Mouse (Mus musculus) heart, adult 18-20 months (tissue): ENCODE results near the gene Cct2. TPM values are rescaled to one million over a fixed set of nuclear protein-coding genes. Genes with fewer than 3 reads are reported as not detected.
"Not testable (repeated sequence)": the region's sequence is repeated elsewhere in the genome, so short reads cannot be mapped to it uniquely, and the experiment has no call there.

Experiments used
- DNase-seq, 2 experiments: peaks; one replicate each; pipeline ENCODE4 v3.0.0; 2021 to 2022; ENCODE audit warnings: mixed read lengths in 1 of 2
- total RNA-seq, 2 experiments: library from RNA; stranded (reverse); gene quantifications; 2 replicates each; pipeline ENCODE4 v1.2.3; 2021

The Cct2 gene
- total RNA-seq, 2 experiments from 2014 or later: 130 to 135 TPM

DNA sequence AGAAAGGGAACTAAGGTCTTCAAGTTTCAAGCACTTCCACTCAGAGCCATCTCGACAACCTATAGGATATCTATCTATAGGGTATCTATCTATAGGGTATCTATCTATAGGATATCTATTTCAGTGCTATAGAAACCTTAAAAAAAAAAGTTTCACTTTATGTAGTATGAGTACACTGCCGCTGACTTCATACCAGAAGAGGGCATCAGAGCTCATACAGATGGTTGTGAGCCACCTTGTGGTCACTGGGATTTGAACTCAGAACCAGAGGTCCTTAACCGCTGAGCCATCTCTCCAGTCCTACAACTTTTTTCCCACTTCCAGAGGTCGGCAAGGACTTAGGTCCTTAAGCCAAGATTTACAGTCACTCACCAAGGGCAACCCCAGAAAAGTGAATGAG is 7.9 kb downstream of the Cct2 start:
- no peak for DNase-seq

DNA sequence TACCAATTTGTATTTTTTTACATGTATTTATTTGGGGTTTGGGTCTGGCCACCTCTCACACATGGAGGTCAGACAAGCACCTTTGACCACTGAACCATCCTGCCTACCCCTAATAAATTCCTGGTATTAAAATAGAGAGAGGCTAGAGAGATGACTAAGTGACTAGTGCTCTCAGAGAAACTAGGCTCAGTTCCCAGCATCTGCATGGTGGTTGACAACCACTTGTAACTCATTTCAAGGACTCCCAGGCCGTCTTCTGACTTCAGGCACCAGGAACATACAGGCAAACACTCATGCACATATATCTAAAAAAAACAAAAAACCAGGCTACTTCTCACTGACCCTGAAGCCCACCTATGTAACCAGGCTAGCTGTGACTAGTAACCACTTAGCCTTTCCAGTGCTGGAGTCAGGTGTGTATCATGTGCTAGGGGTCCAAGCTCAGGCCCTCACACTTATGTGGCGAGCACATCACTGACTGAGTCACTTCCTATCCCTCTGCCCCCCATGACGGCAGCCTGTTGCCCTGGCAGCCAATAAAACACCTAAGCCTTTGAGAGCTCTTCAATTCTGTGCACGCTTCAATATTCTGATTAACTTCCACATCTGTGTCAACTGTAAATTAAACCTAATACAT is 13.5 kb downstream of the Cct2 start:
- DNase-seq: peak; percentile 46 to 53

DNA sequence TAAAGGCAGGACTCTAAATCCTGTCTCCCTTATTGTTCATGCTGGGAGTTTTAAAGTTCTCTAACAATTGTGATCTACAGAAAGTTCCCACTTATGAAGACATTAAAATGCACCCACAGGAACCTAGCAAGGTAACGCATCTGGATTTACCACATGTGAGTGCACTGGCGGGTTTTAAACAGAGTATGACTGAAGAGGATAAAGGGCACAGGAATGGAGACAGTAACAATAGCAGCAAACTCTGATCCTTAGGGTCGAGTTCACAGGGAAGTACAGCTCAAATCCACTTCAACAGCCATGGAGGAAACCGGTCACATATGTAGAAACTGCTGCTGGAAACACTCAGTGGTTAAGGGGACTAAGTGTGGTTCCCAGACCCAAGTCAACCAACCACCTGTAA is 14.4 kb downstream of the Cct2 start:
- DNase-seq: peak in 1 of 2 experiments; percentile 15

DNA sequence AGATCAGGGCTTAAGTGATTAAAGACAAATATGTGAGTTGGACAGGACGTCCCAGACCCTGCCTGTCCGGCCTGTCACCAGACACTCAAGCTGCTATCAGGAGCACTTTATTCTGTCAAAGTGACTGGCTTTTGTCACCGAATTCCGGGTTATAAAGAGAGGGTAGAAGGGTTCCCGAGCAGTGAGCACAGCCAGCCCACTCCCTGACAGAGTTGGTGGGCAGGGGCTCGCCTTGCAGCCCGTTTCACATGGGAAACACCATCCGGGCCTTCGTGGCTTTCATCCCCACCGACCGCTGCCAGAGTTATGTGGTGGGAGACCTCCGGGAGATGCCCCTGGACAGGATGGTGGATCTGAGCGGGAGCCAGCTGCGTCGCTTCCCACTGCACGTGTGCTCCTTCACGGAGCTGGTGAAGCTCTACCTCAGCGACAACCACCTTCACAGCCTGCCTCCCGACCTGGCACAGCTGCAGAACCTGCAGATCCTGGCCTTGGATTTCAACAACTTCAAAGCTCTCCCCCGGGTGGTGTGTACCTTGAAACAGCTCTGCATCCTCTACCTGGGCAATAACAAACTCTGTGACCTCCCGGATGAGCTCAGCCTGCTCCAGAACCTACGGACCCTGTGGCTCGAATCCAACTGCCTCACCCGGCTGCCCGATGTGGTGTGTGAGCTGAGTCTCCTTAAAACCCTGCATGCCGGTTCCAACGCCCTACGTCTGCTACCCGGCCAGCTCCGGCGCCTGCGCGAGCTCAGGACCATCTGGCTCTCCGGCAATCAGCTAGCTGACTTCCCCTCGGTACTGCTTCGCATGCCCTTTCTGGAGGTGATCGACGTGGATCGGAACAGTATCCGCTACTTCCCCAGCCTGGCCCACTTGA is 18.2 kb downstream of the Cct2 start, which contains the start of gene Lrrc10:
Lrrc10 (plus strand) TSS at position 167 of the 882 bp plus-strand sequence.
- DNase-seq: peak; percentile 60 to 64

DNA sequence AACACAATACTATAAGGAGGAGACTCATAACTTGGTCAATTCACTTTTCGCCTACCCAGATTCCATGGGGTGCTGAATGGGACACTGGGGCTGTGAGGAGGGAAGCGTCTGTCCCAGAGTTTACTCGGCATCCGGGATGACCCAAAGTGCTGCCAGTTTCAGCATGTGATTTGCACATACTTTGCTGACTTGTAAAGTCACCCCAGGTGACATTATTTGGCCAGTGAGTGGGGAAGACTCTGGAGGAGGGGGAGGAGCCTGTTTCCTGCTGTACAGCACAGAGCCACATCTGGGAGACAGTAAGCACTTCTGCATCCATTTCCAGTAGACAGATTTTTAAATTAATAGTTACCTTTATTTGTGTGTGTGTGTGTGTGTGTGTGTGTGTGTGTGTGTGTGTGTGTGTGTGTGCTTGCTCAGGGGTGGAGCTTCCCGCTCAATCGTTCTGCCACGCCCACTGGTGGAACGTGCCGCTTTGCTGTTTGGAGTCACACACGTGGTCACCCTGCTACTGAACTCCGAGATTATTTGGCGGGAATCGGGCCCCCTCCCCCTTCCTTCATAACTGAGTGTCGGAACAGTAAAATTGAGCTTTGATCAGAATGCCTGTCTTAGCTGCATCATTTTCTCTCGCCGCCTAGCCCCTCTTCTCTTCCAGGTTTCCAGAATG is 20.0 kb downstream of the Cct2 start:
- DNase-seq: peak; percentile 75 to 78

DNA sequence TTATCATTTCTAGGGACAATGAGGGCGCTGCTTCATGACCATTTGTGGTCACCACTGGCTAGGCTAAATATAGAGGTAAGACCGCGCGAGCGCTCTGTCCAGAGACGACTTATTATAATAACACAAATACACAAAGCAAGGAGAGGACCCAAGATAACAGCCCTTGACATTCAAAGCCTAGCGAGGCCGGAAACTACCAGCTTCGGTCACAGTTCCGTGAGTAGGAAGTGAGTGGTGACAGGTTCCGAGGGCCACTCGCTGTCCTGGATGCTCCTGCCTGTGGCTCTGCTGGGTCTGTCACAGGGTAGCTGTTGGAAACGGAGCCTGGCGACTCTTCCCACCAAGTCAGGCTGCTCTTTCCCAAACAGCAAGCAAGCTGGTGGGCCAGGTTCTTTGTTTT is 21.3 kb downstream of the Cct2 start:
- peak; percentile 61 to 81 for DNase-seq

DNA sequence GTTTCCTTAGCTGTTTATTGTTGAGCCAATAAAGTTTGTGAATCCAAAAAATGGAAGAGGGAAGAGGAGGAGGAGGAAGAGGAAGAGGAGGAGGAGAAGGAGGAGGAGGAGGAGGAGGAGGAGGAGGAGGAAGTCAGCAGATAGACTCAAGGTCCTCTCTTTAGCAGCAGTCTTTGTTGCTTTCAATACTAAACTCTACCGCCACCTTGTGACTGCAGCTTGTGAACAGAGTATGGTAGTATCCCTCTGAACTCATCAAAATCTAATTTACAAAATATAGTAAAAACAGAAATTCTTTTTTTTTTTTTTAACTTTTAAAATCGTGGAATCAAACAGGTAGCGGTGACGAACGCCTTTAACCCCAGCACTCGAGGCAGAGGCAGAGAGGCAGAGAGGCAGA is 23.3 kb downstream of the Cct2 start:
- DNase-seq: no peak

DNA sequence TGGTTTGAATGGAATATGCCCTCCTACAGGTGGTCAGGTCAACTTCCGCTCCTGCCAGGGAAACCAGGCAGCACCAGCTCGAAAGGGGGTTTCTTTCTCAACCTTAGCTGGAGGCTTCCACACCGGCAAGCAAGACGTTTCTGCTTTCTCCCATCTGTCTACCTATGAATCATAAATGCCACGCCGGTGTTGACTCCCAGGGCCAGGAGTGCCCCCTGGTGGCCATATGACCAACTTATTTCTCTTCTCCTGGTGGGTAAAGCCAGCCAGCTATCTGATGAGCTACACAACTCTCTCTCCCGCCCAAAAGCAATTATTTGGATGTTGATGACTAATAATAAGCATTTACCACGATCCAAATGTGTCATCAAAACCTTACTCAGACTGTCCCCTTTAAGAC is 29.8 kb downstream of the Cct2 start:
- peak; percentile 72 to 88 for DNase-seq

DNA sequence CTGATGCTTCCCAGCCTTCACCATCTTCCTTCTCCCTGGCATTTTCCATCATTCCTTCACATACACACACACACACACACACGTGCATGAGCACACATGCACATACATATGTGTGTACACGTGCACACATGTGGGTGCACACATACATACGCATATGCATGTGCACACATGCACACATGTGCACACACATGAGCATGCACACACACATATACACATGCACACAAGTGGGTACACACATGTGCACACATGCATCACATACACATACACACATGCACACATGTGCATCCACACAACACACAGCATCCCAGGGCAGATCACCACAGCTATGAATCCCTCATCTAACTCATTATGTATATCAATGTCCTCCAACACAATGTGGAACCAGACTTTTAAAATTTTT is 32.5 kb downstream of the Cct2 start:
- no peak for DNase-seq

DNA sequence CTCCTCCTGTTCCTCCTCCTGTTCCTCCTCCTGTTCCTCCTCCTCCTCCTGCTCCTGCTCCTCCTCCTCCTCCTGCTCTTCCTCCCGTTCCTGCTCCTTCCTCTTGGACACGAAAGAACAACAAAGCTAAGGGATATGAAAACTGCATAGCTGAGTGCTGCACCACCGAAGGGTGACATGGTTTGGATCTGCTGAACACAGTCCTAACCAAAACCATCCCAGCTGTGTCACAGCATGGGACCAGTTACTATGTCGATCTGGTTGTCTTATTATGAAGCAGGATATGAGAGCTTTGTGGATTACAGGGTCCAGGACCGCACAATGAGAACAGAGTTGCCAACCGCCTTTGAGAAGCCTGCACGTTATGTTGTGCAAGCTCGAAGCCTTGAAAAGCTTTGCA is 37.4 kb downstream of the Cct2 start:
- no peak for DNase-seq

DNA sequence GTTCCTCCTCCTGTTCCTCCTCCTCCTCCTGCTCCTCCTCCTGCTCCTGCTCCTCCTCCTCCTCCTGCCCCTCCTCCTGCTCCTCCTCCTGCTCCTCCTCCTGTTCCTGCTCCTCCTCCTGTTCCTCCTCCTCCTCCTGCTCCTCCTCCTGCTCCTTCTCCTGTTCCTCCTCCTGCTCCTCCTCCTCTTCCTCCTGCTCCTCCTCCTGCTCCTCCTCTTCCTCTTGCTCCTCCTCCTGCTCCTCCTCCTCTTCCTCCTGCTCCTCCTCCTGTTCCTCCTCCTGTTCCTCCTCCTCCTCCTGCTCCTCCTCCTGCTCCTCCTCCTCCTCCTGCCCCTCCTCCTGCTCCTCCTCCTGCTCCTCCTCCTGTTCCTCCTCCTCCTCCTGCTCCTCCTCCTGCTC is 37.8 kb downstream of the Cct2 start:
- DNase-seq: not testable (repeated sequence)

DNA sequence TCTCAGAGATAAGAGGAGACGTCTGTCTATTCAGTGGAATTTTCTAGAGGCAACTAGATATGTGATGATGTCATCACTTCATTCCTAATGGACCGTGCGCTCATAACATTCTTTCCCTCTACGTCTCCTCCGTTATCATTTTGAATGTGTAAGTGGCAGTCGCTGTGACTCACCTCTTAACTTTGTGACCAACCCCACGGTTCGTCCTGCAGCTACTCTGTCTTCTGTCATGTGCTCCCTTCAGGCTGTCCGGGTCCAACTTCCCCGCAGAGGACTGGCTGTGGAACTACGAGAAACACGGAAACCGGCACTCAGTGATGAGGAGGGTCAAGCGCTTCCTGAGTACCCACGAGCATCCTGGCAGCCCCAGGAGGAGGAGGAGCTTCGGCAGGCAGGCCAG is 39.9 kb downstream of the Cct2 start:
- no peak for DNase-seq

DNA sequence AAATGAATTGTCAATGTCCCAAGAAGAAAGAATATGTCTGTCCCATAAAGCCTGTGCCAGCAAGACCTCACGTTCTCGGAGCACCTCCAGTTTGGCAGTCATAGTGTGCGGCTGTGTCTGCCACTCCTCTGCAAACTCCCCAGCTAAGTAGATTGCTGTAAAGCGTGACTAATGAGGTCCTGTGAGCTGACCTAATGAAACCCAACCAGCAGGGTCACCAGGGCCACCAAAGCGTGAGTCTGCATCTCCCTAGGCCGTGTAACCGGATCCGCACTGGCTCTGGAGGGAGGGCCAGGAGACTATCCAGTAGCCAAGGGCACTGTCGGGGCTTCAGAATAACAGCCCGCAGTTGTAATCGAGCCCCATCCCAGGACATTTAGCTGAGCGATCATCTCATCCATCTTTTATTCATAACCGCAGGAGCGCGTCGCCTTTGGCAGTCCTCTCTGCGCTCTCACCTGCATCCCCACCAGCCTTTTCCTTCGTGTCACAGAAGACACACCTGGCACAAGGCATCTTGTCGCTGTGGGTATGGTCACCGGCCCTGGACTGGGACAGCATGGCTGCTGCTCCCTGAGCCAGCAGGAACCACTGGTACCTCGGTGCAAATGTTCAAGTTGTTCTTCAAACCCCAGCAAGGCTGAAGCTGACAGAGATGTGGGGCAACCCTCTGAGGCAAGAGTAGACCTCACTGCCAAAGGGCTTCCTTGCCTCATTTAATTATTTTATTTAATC is 42.4 kb downstream of the Cct2 start:
- DNase-seq: no peak

DNA sequence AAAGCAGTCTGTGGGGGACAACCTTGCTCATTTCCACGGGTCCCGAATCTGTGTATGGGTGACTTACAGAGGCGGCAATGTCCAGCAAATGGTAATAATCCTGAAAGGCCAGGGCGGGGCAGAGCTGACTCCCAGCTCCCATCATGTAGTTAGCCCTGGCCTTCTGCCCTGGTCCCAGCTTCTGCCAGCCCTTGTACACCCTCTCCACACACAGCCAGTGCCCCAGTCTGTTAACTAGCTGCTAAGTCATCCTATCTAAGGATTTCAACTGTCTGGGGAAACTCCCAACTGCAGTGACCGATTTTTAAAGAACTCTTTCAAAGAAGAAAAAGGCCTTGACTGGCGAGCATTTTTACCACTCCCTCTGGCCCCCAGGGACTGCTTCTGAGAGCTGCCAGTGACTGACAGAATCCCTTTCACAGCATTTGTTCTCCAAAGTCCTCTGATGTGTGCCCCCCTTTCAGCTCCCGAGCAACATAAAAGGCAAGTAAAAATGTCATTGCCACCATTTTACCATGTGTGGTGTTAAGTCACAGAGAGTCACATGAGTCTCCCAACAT is 45.3 kb downstream of the Cct2 start:
- peak; percentile 54 to 62 for DNase-seq

DNA sequence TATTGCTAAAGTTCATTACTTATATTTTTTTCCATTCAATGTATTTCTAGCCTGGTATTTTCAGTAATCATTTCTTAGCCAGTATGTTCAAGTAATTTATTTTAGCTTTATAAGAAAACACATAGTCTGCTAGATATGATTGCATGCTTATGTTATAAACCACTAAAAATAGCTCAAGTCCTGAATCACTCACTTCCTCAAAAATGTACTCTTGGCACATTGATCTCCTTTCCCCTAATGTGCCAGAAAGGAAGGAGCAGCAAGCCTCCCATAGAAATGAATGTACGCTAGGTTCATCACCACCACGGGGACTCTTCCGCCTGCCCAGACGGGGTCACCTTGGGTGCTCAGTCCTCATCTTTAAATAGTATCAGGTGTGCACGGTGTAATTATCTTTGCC is 49.0 kb downstream of the Cct2 start:
- no peak for DNase-seq

DNA sequence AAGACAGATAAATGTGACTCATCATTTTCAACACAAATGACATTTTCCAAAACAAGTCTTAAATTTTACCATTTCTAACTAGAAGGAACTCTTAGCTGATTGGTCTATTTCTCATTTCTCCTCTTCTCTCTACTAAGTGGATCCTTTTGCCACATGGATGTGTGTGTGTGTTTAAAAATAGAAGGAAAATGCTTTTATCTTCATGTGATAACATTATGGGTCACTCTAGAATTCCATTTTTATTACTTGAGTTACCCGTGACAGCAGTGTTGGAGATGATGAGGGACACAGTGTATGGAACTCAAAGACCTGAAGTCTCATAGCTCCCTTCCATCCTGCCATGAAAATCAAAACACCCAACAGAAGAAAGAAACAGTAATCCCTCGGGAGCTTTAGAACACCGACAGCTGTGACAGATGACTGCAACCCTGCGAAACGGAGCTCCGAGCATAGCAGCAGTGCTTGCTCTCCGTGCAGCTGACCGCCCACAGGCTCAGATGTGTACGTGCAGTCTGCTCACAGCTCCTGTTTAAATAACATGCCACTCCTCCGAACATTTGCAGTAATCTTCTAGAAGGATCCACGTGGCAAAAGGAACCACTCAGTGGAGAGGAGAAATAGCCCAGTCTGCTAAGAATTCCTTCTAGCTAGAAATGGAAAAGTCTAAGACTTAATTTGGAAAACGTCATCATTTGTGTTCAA is 49.8 kb downstream of the Cct2 start:
- DNase-seq: peak; percentile 9 to 14

DNA sequence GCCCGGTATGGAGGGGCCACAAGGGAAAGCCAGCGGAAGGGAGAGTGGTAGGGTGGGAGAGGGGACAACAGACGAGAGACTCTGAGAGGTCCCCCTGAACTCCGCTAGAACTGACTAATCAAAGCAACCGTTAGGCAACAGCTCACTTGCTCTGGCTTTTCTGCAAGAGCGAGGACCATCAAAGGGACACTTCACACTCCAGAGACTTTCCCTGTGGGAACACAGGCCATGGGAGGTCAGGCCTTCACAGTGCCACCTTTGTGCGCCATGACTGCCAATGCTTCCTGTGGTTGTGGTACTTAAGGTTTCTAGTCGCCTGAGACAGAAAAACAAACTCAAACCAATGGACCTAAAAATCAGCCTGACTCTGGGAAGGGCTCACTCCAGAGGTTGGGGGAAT is 52.6 kb downstream of the Cct2 start:
- DNase-seq: no peak

DNA sequence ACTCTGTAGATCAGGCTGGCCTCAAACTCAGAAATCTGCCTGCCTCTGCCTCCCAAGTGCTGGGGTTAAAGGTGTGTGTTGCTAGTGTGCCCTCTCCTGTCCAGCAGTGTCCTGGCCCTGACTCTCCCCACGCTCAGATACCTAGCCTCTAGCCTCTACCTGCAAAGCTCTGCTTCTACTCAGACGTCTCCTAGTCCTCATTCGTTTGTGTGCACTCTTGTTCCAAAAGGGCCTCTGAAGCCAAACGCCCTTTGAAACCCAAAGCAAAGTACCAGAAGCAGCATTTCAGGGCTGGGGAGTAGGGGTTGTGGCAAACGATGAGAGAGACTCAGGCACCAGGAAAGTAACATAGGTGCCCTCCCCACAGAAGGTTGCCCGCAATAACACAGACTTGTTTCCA is 53.9 kb downstream of the Cct2 start:
- no peak for DNase-seq

DNA sequence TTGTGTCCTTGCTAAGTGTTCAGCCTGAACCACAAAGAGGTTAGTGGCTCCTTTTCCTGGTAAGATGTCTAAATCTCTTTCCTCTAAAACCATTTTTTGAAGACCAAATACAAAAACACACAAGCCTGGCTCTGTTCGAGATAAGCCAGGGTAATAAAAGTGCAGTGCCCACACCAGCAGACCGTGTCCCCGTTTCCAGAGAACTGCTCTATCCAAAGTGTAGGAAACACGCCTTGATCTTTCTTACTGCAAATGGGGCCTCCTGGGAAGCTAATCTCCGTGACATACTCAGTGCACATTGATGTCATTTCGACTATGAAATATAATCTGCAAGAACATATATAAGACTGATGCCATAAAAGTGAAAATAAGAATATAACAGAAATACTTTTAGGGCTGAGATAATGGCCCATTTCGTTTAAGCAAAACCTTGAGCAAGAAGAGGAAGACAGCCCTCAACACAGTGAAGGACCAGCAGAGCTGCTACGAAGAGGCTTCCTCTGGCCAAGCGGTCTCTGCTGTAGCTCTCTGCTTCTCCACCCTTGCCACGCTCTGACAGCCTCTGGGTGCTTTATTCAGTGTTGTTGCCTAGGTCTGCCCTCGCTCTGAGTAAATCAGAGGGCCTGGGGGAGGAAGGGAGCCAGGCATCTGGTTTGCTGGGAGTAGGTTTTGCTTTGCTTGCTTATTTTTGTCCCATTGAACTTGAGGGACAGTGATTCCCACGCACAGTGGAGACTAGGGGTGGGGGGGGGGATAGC is 57.7 kb downstream of the Cct2 start:
- DNase-seq: no peak

DNA sequence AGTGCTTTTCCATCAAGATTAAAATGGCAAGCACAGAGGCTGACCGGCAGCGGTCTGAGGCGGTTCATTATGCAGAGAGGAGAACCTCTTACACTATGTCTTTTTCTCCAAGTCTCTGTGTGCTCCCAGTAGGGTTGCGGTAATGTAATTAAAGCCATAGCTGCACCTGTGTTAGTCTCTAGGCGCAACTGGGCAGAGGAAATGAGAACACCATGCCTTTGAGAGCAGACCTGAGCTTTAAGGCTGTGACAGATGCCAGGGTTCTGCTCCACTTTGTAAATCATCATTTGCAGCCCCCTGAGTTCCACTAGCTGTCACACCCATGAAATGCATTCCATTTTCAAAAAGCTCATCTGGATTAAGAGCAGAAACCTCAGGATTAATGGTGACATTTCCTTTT is 58.9 kb downstream of the Cct2 start:
- DNase-seq: no peak
